Mouse (Mus musculus) B cell, adult 2 months (primary cell): ENCODE measurements at regions not wholly inside any gene's neighbourhood (a gene's known extent, or its start where the extent isn't known, plus 50 kb on each side); places are given as distances from the start of the nearest gene placed in this dataset.

Experiments
- DNase-seq, 2 experiments: peaks; one replicate each; pipeline ENCODE4 v3.0.0; 2022

DNA sequence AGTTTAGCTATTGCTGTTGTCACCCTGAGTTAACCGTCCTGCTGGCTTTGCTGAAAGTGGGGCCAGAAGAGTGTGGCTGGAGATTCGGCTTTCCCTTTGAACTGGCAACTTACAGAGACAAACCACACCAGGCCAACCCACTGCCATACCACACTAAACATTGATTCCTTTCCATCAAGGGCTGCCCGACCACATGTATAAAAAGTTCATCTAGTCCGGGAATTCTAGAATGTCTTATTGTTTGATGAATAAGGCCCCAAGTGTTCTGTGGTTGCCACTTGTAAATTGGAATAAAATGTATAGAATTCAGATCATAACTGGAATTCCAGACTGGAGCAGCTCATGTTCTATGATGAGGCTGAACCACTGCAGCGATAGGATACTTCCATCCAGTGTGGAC lies 381.0 kb upstream of the Ubash3b start:
- DNase-seq: no peak

DNA sequence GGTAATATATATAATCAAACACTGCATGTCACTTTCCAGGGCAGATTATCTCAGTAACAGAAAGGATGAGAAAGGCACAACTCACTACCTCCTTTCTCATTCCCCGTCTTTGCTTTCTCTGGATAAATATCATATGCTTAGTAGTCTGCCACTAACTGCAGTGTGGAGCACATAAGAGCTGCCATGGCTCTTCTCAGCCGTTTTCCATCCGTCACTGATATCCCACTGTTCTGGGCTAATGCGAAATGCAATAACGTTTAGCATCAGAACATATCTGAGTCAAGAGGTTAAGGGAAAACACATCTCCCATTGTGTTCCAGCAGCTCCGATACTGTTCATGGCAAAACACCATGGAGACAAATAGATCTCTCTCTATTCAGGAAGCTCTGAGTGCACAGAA lies 379.8 kb upstream of the Ubash3b start:
- DNase-seq: no peak

DNA sequence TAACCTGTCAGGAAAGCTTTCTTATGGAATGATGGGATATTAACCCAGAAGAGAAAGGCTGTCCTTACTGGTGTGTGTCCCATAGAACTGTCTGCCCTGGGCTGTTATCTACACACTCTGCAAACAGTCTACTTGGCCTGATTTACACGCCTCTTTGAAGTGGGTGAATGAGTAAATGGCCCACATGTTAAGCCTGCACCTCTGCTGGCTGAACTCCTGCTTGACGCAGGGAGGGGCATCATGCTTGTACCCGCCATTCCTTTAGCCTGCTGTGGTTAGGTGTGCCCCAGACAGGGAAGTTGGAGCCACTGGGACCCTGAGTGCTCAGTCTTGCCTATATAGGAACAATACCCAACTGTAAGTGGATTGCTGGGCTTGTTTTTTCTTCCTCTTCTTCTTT lies 371.3 kb upstream of the Ubash3b start:
- no peak for DNase-seq

DNA sequence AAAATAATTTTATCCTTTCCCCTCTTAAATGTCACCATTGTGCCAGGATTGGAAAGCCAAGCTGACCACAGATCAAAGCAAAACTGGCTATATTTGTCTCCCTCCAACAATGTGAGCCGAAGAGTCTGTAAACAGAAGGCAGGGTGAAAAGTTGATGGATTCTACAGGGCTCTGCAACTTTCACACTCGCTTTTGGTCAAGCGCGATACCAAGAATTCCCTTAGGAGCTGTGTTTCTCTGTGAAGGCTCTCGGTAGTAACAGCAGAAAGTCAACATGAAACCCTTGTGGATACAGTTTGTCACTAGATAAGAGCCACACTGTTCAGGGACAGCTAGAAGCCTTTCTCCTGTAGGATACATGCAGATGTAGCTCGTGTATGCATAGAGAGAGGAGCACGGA lies 370.8 kb upstream of the Ubash3b start:
- DNase-seq: no peak

DNA sequence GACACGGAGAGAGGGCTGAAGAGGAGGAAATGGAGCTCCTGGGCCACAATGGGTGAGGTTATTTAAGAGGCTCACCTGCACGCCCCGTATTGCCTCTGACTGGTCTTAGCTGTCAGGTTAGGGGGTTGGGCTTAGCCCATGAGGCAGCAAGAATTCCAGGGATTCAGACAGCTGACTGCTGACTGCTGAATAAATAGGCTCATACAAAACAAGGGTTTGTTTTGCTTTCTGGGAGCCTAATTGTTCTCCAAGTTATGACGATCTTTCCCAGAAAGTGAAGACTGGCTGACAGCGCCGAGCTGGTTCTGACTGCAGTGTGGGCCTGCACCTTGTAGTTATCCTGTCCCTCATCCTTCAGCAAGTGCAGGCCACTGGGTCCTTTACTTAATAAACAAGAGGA lies 370.1 kb upstream of the Ubash3b start:
- DNase-seq: no peak

DNA sequence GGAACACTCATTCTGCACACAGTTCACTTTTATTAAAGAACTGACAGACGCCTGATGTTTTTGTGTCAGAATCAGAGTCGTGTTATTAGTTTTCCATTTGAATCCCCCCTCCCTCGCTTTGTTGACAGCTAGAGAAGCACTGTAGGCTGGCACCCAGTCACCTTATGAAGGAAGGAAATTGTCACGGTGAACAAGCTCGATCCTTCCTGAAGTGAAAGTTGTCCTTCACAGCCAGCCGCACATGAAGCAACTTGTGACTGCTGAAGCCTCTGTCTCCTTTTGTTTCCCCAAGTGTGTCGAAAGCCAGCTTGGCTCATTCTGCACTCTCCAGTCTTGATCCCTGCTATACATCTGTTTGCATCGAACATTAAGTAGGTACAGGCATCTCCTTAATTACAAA lies 364.6 kb upstream of the Ubash3b start:
- no peak for DNase-seq

DNA sequence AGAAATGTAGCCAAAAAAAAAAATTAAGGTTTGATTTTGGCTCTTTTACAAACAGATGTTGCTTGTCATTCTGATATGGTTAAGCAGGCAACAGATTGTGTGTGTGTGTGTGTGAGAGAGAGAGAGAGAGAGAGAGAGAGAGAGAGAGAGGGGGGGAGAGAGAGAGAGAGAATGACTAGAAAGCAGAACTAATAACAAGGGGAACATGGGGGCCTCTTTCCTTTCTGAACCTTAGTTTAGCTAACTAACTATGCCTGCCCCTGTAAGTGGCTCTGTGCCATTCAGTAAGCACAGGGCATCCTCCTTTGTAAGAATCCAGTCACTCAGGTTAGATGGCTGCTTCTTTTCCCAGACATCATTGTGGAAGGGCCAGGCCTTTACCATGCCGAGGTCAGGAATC lies 364.0 kb upstream of the Ubash3b start:
- DNase-seq: no peak

DNA sequence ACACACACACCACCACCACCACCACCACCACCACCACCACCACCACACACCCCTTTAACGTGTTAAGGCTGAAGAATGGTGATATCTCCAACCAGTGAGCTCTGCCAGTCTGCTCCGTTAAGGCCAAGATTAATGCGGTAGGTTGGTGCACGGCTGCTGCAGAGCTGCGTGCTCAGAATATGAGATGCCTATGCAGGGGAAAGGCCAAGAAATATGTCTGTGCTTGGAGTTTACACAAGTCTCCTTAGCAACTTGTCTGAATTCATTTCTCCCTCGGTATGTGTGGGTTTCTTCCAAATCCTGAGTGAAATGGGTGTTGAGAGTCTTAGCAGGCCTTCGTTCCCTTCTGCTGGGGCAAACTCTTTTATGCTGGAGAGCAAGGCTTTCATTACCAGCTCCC lies 363.1 kb upstream of the Ubash3b start:
- DNase-seq: no peak

DNA sequence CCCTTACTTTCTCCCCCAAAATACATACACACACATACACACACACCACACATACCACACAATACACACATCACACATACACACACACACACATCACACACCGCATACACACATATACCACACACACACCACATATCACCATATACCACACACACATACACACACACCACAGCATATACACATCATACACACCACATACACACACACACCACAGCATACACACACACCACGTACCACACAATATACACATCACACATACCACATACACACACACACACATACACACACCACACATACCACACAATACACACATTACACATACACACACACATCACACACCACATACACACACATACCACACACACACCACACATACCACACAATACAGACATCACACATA lies 362.5 kb upstream of the Ubash3b start:
- DNase-seq: no peak

DNA sequence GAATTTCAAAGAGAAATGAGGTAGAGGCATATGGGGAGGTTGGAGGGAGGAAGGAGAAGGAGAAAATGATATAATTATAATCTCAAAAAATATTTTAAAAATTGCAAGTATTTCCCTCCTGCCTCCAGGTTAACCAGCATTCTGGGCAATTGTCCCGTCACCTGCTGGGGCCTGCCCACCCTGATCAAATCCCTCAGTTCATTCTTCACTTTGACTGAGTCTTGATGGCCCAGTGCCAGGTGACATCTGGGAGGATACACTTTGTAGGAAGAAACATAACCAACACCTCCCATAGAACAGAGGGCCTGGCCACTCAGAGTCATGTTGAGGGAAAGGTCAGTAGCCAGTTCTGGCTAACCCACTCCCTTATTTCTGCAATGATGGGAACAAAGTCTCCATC lies 360.8 kb upstream of the Ubash3b start:
- no peak for DNase-seq

DNA sequence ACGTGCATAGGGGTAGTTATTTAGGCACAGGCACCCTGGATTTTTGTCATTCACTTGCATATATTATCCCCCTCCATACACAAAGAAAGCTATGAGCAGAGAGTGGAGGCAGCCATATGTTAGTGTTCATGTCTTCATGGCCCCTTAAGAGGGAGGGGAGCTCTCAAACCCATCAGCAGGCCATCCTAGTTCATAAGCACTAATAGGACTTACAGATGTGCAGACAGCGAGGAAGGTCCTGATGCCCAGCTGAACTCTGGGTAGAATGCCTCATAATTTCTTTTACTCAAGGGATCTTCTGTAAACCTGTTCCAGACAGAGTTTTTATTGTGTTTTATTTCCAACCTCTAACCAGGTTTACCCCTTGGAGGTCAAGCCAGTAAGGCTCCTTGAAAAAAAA lies 356.3 kb upstream of the Ubash3b start:
- DNase-seq: no peak

DNA sequence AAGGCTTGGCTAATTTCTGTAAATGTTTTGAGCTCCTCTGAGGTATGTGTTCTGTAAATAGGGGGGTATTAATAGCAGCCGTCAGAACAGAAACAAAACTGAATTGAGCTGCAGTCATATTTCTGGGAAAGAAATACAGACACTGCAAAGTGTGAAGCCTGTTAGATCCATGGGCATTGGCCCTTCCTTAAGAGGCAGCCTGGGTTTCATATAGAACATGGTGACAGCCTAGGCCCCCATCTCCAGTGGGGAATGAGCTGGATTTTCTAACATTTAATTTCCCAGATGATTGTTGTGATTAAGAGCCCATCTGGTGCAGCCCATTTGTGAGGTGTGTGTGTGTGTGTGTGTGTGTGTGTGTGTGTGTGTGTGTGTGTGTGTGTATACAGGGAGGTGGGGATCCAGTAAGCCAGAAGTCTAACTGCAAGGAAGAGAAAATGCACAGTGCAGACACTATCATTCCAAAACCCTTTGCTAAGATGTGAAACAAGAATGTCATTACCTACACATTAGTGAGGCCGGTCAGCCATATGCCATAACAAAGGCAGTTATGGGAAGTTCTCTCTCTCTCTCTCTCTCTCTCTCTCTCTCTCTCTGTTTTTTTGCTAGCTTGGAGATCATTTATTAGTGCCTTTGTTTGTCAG lies 355.7 kb upstream of the Ubash3b start:
- no peak for DNase-seq

DNA sequence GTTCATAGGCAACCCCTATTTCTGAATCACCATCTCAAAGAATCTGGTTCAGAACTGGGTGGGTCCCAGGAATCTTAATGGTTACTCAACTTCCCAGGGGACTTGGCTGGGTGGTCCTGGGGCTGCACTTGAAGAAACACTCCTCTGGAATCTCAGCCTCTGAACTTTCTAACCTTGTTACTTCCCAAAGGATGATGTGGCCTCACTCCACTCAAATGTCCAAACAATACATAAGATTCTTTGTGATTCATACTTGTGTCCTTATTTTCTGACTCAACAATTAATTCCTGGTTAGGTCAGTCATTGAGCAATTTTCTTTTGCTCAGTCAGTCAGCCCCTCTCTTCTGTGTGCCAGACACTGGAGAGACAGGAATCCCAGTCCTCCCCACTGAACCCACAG lies 353.7 kb upstream of the Ubash3b start:
- DNase-seq: no peak

DNA sequence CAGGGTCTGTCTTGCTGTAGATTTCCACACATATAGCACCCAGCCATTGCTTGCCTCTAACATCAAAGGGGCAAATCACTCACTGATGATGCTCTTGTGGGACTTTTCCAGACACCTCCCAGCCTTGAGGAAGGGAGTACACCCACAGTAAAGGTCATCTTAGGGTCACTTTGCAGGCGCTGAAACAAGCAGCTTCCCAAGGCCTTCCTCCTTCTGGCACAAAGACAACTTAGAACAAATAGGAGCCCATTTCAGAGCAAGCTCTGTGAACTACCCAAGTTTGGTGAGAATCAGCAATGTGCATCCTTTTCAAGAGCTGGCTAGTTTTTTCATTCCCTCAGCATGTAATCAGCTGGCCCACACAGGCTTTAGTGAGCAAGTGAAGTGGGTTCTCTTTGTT lies 352.2 kb upstream of the Ubash3b start:
- no peak for DNase-seq

DNA sequence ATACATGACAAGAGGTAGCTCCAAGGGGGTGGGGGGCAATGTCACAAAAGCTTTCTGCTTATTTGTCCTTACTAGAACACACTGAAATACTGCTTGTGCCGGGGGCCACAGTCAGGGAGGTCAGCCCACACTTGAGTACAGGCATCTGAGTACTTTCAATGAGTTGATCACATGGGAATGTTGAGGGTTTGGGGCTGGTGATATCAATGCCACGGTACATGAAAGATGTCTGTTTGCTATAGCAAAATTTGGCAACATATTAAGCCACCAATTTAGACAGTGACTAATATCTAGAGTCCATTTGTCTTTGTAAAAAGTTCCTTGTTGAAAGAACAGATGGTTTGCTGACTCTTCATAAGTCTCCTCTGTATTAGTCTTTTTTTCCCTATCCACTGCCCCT lies 348.1 kb upstream of the Ubash3b start:
- no peak for DNase-seq

DNA sequence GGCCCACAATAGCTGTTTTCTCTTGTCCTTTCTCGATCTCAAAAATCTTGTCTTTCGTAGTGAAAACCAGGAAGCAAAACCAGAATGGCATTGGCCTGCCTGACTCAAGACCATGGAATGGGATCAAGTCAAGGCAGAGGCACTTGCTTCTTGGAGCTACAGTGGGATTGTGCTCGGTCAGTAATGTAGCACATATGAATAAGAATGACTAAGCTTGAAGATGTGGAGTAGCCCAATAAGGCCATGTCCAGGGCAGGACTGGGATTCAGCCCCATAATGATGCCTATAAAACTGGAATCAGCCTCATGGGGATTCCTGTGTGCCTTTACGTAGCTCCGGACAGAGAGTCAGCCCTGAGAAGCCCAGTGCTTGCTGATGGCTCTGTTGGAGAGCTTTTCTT lies 347.2 kb upstream of the Ubash3b start:
- no peak for DNase-seq

DNA sequence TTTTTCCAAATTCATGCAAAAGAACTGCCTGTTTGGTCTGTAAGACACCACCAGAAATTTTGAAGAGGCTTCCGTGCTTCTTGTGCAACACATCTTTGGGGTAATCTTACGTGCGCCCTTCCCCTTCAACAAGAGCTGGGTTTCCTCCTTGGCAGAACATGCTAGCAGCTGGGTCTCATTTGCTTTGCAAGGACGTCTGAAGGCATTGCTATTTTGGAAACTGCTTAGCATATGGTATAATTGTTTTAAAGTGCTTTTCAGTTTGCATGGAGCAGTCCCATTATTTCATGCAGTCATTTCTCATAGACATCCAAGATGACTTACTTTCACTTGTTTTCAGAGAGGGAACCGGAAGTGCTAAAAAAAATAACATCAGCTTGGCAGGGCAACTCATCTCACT lies 336.8 kb upstream of the Ubash3b start:
- DNase-seq: no peak

DNA sequence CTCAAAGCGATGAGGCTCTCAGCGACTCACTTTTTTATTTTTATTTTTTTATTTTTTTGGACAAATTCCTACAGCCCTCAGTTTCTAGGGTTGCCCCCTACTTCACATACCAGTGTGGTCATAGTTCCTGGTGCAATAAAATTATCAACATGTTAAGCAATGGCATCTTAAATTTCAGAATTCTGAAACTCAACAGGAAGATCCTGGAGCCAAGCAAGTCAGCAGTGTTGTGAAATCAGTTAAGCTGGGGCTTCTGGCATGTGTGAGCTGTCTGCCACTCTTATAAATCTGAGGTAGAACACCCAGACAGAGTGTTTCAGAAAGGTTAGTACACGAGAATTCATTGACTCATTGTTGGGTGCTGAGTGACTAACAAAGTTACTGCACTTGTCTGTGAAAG lies 328.6 kb upstream of the Ubash3b start:
- DNase-seq: no peak

DNA sequence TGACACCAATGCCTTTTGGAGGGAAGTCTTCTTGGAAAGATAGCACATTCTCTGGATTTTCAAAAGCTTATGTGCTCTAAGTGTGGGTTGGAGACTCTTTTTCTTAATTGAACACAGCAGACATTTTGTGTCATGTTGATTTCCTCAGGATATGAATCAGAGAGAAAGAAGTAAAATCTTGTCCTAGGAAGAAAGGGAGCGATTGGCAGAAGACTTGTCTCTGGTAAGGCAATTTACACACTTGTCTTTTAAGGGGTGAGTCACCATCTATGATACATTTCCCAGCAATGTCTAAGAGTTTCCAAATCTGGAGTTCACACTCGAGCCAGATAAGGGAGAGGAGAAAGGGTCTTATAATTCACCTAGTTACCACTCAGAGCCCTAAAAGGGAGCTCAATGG lies 326.5 kb upstream of the Ubash3b start:
- DNase-seq: no peak

DNA sequence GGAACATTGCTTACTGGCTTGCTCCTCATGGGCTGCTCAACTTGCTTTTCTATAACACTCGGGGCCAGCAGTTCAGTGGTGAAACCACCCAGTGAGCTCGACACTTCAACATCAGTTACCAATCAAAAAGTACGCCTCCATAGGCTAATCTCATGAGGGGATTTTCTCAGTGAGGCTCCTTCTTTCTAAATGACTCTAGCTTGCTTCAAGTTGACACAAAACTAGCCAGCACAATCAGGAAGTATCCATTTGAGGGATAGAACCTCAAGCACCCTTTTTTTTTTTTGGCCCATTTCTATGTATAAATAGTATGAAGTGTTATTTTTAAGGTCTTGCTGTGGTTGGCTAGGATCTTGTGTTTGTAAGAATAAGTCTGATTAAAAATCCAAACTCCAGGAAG lies 321.7 kb upstream of the Ubash3b start:
- DNase-seq: no peak

DNA sequence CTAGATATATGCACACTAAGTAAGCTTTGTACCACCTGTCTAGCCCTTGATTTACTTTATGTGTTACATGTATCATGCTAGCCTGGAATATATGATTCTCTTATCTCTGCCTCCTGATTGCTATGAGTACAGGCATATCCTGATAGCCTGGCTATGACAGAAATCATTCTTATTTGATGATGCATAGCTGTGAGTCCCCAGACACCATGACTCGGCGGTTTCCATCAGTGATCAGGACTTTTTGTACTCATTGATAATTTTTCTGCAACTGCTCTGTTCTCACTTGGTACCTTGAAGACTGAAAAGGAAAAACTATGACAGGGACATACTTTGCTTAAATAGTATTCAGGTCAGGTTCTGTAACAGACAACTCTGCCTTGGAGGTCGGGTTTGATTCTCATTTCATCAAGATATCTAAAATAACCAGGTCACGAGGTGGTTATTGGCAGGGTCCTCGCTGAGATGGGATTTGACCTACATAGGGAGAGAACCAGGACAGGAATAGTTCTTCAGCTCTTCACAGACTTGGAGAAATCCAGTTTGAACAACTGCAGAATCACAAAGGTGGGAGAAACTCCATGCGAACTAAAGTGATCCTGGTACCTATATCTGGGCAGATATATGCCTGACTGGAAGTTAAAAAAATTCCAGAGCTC lies 320.2 kb upstream of the Ubash3b start:
- no peak for DNase-seq

DNA sequence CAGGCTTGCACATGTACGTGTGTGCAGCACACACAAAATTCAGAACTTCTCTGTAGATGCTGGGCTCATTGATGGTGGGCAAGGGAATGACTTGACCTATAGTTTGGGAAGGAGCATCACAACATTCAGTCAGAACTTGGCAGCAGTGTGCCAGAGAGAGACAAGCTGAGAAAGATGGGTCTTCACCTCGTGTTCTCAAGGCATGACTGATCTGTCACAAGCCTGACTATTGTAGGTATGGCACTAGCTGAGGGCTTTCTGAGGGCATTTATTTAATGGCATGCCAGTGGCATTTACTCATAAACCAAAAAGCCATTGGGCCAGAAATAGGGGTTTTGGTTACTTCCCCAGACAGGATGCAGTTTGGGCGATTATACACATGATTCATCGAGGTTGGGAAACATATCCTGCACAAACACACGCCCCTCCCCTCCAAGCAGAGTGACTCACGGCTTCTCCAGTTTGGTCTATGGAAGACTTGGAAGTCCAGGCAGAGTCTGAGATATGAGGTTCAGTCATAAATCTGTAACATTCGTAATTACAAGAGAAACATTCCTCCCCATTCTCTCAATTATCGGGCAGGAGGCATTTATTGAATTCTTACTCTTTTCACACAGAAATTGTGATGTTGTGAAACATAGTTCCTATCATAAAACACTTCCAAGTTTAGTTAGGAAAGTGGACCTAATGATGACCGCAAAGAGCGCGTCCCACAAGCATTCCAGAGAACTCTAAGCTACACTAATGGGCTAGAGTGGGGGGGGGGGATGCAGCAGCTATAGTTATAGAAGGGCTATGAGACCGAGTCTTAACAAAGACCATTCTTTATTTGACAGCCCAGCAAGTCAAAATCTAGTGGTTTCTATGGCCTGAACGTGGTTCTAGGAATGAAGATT lies 318.6 kb upstream of the Ubash3b start:
- no peak for DNase-seq

DNA sequence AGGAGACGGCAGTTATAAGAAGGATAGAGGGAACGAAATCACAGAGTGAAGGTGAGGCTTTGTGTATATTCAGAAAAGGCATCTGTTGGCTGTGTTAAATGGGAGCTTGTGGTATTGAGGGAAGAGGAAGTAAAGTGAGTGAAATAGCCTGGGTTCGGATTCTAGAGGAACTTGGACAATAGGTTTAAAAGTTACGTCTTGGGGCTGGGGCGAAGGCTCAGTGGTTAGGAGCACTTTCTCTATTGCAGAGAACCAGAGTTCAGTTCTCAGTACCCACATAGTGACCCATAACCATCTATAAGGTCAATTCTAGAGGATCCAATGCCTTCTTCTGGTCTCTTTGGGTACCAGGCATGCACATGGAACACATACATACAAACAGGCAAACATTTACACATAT lies 317.6 kb upstream of the Ubash3b start:
- no peak for DNase-seq
